Mouse (Mus musculus) liver, postnatal 0 days (tissue): ENCODE results near the gene Vwa3b.

Source experiments
- CTCF ChIP-seq: sonication (generic); IDR thresholded peaks from 2 replicates; pipeline ENCODE4 v1.5.1; 2016; ENCODE audit warnings: antibody characterized with exemption, low read depth
- EP300 ChIP-seq: IDR thresholded peaks from 2 replicates; pipeline ENCODE4 v1.6.1; 2016; ENCODE audit warnings: antibody characterized with exemption, low read depth, mild to moderate bottlenecking

DNA sequence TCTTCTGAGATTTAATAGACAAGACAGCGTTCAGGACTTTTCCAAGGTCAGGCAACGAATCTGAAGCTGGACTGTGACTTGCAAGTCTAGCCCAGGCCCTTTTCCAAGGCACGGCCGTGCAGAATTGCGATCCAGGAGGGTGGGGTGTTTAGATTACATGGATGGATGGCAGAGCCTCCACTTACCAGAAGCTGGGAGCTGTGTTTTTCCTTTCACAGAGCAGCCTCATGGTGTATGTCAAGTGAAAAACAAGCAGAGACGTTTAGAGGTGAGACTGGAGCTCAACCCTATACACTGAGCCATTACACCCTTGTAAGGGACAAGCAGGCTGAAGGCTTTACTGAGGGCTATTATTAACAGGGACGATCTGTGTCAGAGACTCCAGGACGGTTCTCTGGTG, 21.9 kb upstream of the Vwa3b start:
- TF ChIP-seq CTCF: no peak
- no peak for TF ChIP-seq EP300
